Mouse (Mus musculus) megakaryocyte-erythroid progenitor cell, adult 5 weeks (primary cell): ENCODE results near the gene Prss40. TPM values are rescaled to one million over a fixed set of nuclear protein-coding genes. Genes with fewer than 3 reads are reported as not detected.

Experiments
- polyA plus RNA-seq: library from polyadenylated mRNA; stranded (reverse); fragments of >175 nt; gene quantifications from 2 replicates; pipeline ENCODE4 v1.2.3, GENCODE M21; 2012

Gene Prss40
- polyA plus RNA-seq, result not detected in 2 replicates

GRCm38 (mm10) chr1:34560843-34561242, at the start of gene Prss40:
Gene Prss40 (minus strand): TSS chr1:34560943.

GRCm38 (mm10) chr1:34578851-34579781, 18.4 kb upstream of the Prss40 start, which contains the start of gene Amer3:
Gene Amer3 (plus strand): TSS chr1:34579657.

GRCm38 (mm10) chr1:34535043-34535698, 25.6 kb downstream of the Prss40 start, which contains the start of gene Cfc1:
Gene Cfc1 (plus strand): TSS chr1:34535648.

Other genes starting within 250 kb of the Prss40 start
- 38.7 and 41.0 TPM in 2 replicates for gene Ccdc115, start 121.3 kb downstream of the Prss40 start, polyA plus RNA-seq
- gene Imp4, start 121.1 kb downstream of the Prss40 start, polyA plus RNA-seq, result 83.2 and 84.6 TPM in 2 replicates
- gene Ptpn18, start 101.2 kb downstream of the Prss40 start, polyA plus RNA-seq, result 675 and 693 TPM in 2 replicates
- 0.11 and 0.23 TPM in 2 replicates for gene Prss39, start 62.5 kb downstream of the Prss40 start, polyA plus RNA-seq
- 0.13 TPM in 1 of 2 replicates, not detected in the other for gene Cfc1, start 25.3 kb downstream of the Prss40 start, polyA plus RNA-seq
- not detected in 2 replicates for gene Amer3, start 18.7 kb upstream of the Prss40 start, polyA plus RNA-seq